Comparison of ENCODE assay signal across 9 mouse cellular contexts in the genomic region with DNA sequence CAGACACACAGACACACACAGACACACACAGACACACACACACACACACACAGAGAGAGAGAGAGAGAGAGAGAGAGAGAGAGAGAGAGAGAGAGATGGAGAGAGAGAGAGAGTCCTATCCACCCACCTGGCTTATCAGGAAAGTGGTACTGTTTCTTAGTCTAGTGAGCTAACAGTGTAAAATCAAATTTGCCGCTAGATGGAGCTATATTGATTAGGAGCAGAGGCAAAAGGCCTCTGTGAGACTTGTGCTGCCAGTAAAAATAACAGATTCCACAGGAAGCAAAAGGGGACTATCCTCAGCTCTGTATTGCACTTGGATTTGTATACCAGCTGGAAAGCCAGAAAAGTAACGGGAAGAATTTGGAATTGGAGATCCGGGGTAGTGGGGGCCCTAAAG.
DNase-seq lines count a peak whose midpoint lies in the region; ATAC-seq and TF ChIP-seq lines count a peak whose summit lies in the region.
"Had no signal": no experiment of that assay in that cellular context is flagged by ENCODE, and none has a peak within 500 bp of the region (broad histone marks: within the 10 kb centered on the region; RNA-seq: fewer than 3 reads in every experiment).

No protein-coding gene starts in this region.

- 17% methylated on average over 3 of the region's 3 CpGs for WGBS in large intestine, adult 2 months
- WGBS in kidney, embryonic 15.5 days, result 27% methylated on average over 3 of the region's 3 CpGs

- TF ChIP-seq EP300 in MEL (IDR thresholded peaks at IDR 0.05; ENCODE audit: low read depth in 1 of 2, low read length in 2 of 2), result no peak

- H3K9ac ChIP-seq in MEL (ENCODE audit: control insufficient read depth, low read depth, low read length, poor library complexity, severe bottlenecking), result no peak overlapping the region
- no peak overlapping the region for H3K9ac ChIP-seq in kidney, embryonic 15.5 days

- no peaks in the 10 kb centered on the region for H3K4me1 ChIP-seq in MEL (ENCODE audit: control insufficient read depth in 1 of 2, insufficient read depth in 2 of 2, low read length in 2 of 2)
- no peaks in the 10 kb centered on the region for H3K4me1 ChIP-seq in kidney, embryonic 15.5 days

- no peaks in the 10 kb centered on the region for H3K9me3 ChIP-seq in MEL (replicated peaks; ENCODE audit: insufficient read depth, low read length)
- H3K9me3 ChIP-seq in kidney, embryonic 15.5 days (replicated peaks), result no peaks in the 10 kb centered on the region

- no peak overlapping the region for H3K4me3 ChIP-seq in MEL (ENCODE audit: control insufficient read depth in 1 of 2, insufficient read depth in 1 of 2, low read depth in 2 of 2, low read length in 2 of 2)
- no peak overlapping the region for H3K4me3 ChIP-seq in kidney, embryonic 15.5 days (replicated peaks)
- H3K4me3 ChIP-seq: erythroblast, embryonic 14.5 days had no signal

- TF ChIP-seq RAD21 in MEL (IDR thresholded peaks at IDR 0.05; ENCODE audit: low read depth, low read length), result peak; percentile 43

- H3K27ac ChIP-seq in MEL (ENCODE audit: control insufficient read depth, low read depth, low read length), result no peak overlapping the region
- H3K27ac ChIP-seq in kidney, embryonic 15.5 days, result no peak overlapping the region

- H3K27me3 ChIP-seq in MEL (ENCODE audit: control insufficient read depth in 1 of 2, insufficient read depth in 2 of 2, low read length in 2 of 2), result no peaks in the 10 kb centered on the region
- peaks cover 20% of the 10 kb centered on the region for H3K27me3 ChIP-seq in kidney, embryonic 15.5 days

- H3K36me3 ChIP-seq in MEL (ENCODE audit: control insufficient read depth in 1 of 2, insufficient read depth in 2 of 2, low read length in 2 of 2), result no peaks in the 10 kb centered on the region
- no peaks in the 10 kb centered on the region for H3K36me3 ChIP-seq in kidney, embryonic 15.5 days

- TF ChIP-seq POLR2A in MEL (IDR thresholded peaks at IDR 0.05; ENCODE audit: control insufficient read depth in 1 of 2, insufficient read depth in 1 of 2, low read depth in 1 of 2, low read length in 2 of 2, poor library complexity in 1 of 2), result no peak

- ATAC-seq in kidney, embryonic 15.5 days (replicated peaks; ENCODE audit: low FRiP score), result no peak

- DNase-seq in cerebellum, adult 8-10 months, result peak; percentile 7
- DNase-seq in cerebellum, adult 11 months, result no peak
- peak; percentile 4 for DNase-seq in layer of hippocampus, adult 11-12 months (ENCODE audit: low spot score)
- no peak for DNase-seq in layer of hippocampus, postnatal 25 days (ENCODE audit: extremely low spot score in 1 of 2, low spot score in 1 of 2)
- DNase-seq in MEL (ENCODE audit: low read depth, low spot score), result peak; percentile 50
- DNase-seq in large intestine, adult 2 months (ENCODE audit: low read depth, low spot score), result peak; percentile 3
- DNase-seq in adrenal gland, postnatal 4 days (ENCODE audit: low spot score in 2 of 2), result no peak

- no peak overlapping the region for H3K4me2 ChIP-seq in kidney, embryonic 15.5 days

- peak; percentile 2 to 55 (median 38); a peak in 4 of 6 replicates for TF ChIP-seq CTCF in MEL (IDR thresholded peaks at IDR 0.05 in 2 of 3, conservative IDR thresholded peaks at IDR 0.05 in 1 of 3; ENCODE audit: control insufficient read depth in 1 of 3, insufficient read depth in 1 of 3, low read depth in 2 of 3, low read length in 3 of 3, poor library complexity in 1 of 3, severe bottlenecking in 1 of 3)

- H3K79me2 ChIP-seq in MEL (ENCODE audit: control insufficient read depth, insufficient read depth, low read length, poor library complexity), result no peaks in the 10 kb centered on the region

TF ChIP-seq in MEL, 35 proteins besides CTCF, POLR2A, EP300 and RAD21:
- TF ChIP-seq UBTF (IDR thresholded peaks at IDR 0.05; ENCODE audit: borderline replicate concordance, insufficient read depth, low read depth, low read length) (no peak), MYB (IDR thresholded peaks at IDR 0.05; ENCODE audit: low read depth, low read length) (no peak), NELFE (IDR thresholded peaks at IDR 0.05; ENCODE audit: low read depth, low read length) (no peak), ELF1 (IDR thresholded peaks at IDR 0.05; ENCODE audit: low read depth, low read length) (no peak), MEF2A (IDR thresholded peaks at IDR 0.05; ENCODE audit: extremely low read depth, insufficient replicate concordance, low read depth, low read length, poor library complexity, severe bottlenecking) (no peak), MAFK (IDR thresholded peaks at IDR 0.05; ENCODE audit: borderline replicate concordance, low read depth, low read length) (no peak), ETS1 (IDR thresholded peaks at IDR 0.05; ENCODE audit: low read depth, low read length) (no peak), HCFC1 (IDR thresholded peaks at IDR 0.05; ENCODE audit: low read depth, low read length) (no peak), GATA1 (IDR thresholded peaks at IDR 0.05; ENCODE audit: low read depth, low read length) (no peak), E2F4 (IDR thresholded peaks at IDR 0.05; ENCODE audit: borderline replicate concordance, low read depth, low read length) (no peak), ZMIZ1 (IDR thresholded peaks at IDR 0.05; ENCODE audit: low read depth, low read length) (no peak), ZNF384 (IDR thresholded peaks at IDR 0.05; ENCODE audit: low read depth, low read length) (no peak), ZC3H11A (IDR thresholded peaks at IDR 0.05; ENCODE audit: low read depth, low read length) (peak; percentile 23; the same call in 1 of the 2 replicates), SMC3 (IDR thresholded peaks at IDR 0.05; ENCODE audit: low read depth, low read length) (peak; percentile 53), MAX (IDR thresholded peaks at IDR 0.05; ENCODE audit: low read length) (no peak), TAL1 (IDR thresholded peaks at IDR 0.05; ENCODE audit: low read length) (no peak), NRF1 (IDR thresholded peaks at IDR 0.05; ENCODE audit: insufficient read depth, low read depth, low read length, poor library complexity, severe bottlenecking) (no peak)
TF ChIP-seq in MEL: peak in this region for 2.

Comparison
In these comparisons a context has a peak if more than half of its experiments do, and no peak if none do; other contexts are left out.
1. DNase-seq: peak in cerebellum, adult 8-10 months (single experiment), layer of hippocampus, adult 11-12 months (single experiment), MEL (single experiment) and large intestine, adult 2 months (single experiment); none in cerebellum, adult 11 months (single experiment), layer of hippocampus, postnatal 25 days (0 of 2) and adrenal gland, postnatal 4 days (0 of 2).